Mouse (Mus musculus) kidney, embryonic 15.5 days (tissue): ENCODE results near the gene Mrpl28. TPM values are rescaled to one million over a fixed set of nuclear protein-coding genes. Genes with fewer than 3 reads are reported as not detected.
"Not testable (repeated sequence)": the region's sequence is repeated elsewhere in the genome, so short reads cannot be mapped to it uniquely, and the experiment has no call there.

ENCODE experiments used
- ATAC-seq: fragments of 200-750 bp; cut with Nextera tagmentation; replicated peaks from 2 replicates; pipeline ENCODE4 v1.8.0; 2017; ENCODE audit warnings: moderate TSS enrichment; ENCODE audit not compliant: low FRiP score
- H3K27ac ChIP-seq: fragments of 300-500 bp; sonication (generic); 2 replicates; pipeline ENCODE4 v1.5.1; 2015; ENCODE audit warnings: mild to moderate bottlenecking, inconsistent platforms
- H3K27me3 ChIP-seq: fragments of 300-500 bp; sonication (generic); 2 replicates; pipeline ENCODE4 v1.6.1; 2015; ENCODE audit warnings: inconsistent platforms
- H3K36me3 ChIP-seq: fragments of 300-500 bp; sonication (generic); 2 replicates; pipeline ENCODE4 v1.6.1; 2015; ENCODE audit warnings: inconsistent platforms
- H3K4me1 ChIP-seq: fragments of 300-500 bp; sonication (generic); 2 replicates; pipeline ENCODE4 v1.6.1; 2015; ENCODE audit warnings: inconsistent platforms
- H3K4me2 ChIP-seq: fragments of 300-500 bp; sonication (generic); 2 replicates; pipeline ENCODE4 v1.6.1; 2015; ENCODE audit warnings: moderate library complexity, mild to moderate bottlenecking, inconsistent platforms
- H3K4me3 ChIP-seq: fragments of 300-500 bp; sonication (generic); replicated peaks from 2 replicates; pipeline ENCODE4 v1.5.1; 2015; ENCODE audit warnings: mild to moderate bottlenecking, inconsistent platforms
- H3K9ac ChIP-seq: fragments of 300-500 bp; sonication (generic); 2 replicates; pipeline ENCODE4 v1.6.1; 2015; ENCODE audit warnings: mild to moderate bottlenecking, inconsistent platforms
- H3K9me3 ChIP-seq: fragments of 300-500 bp; sonication (generic); replicated peaks from 2 replicates; pipeline ENCODE4 v1.6.1; 2016; ENCODE audit warnings: inconsistent platforms
- WGBS: fragments of 180-500 bp; shearing (Covaris S2); methylation state at CpG from one replicate; pipeline ENCODE4 v1.1.7; 2015; ENCODE audit warnings: mixed read lengths; 5-methylcytosine and 5-hydroxymethylcytosine counted together
- polyA plus RNA-seq: library from polyadenylated mRNA; unstranded; fragments of >200 nt; fragmentation: Nextera tagmentation; extraction: Ambion mirVana; gene quantifications from 2 replicates; pipeline ENCODE4 v1.2.1, GENCODE M21; 2015

Mrpl28 gene
- polyA plus RNA-seq, 1 experiment from 2014 or later, result 218 TPM

- ATAC-seq, result peak; percentile 77
- Histone ChIP-seq H3K9me3 (no peaks in the 10 kb centered on the region), H3K4me3 (peak overlapping the region; percentile 95), H3K27me3 (no peaks in the 10 kb centered on the region), H3K4me1 (peaks cover 28% of the 10 kb centered on the region), H3K9ac (peak overlapping the region; percentile 100), H3K4me2 (peak overlapping the region; percentile 73), H3K36me3 (peaks cover 16% of the 10 kb centered on the region), H3K27ac (peak overlapping the region; percentile 96)
- under 1% methylated on average over 53 of the region's 58 CpGs for WGBS
Observed at GRCm38 (mm10) chr17:26138901-26139381, 15.6 kb downstream of the Mrpl28 start.

DNA sequence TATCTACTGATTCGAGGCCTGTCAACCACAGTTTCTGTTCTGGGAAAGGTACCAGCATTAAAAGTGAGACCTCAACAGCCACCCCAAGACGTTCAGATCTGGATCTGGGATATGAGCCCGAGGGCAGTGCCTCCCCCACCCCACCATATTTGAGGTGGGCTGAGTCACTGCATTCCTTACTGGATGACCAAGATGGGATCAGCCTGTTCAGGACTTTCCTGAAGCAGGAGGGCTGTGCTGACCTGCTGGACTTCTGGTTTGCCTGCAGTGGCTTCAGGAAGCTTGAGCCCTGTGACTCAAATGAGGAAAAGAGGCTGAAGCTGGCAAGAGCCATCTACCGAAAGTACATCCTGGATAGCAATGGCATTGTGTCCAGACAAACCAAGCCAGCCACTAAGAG, 19.5 kb downstream of the Mrpl28 start:
- Histone ChIP-seq H3K9ac (no peak overlapping the region), H3K27me3 (no peaks in the 10 kb centered on the region), H3K4me2 (no peak overlapping the region), H3K4me3 (no peak overlapping the region), H3K36me3 (peaks cover 52% of the 10 kb centered on the region), H3K4me1 (peaks cover 24% of the 10 kb centered on the region), H3K9me3 (no peaks in the 10 kb centered on the region), H3K27ac (peak overlapping the region; percentile 3; the same call in 1 of the 2 replicates)
- ATAC-seq, result no peak
- 78% methylated on average over 4 of the region's 4 CpGs for WGBS

DNA sequence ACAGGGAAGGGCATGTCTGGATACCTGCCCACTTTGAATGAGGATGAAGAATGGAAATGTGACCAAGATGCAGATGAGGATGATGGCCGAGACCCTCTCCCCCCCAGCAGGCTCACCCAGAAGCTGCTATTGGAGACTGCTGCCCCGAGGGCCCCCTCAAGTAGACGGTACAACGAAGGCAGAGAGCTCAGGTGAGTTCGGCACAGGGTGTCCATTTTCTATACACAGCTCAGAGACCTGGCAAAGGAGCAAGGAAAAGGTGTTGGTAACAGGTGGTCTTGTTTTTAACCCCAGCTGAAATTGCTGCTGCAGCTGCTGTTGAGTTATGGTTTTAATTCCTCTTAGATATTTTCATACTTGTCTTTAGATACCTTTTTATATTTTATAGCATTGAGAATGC, 20.1 kb downstream of the Mrpl28 start:
- Histone ChIP-seq H3K4me2 (no peak overlapping the region), H3K9ac (no peak overlapping the region), H3K27me3 (no peaks in the 10 kb centered on the region), H3K36me3 (peaks cover 58% of the 10 kb centered on the region), H3K4me1 (peaks cover 19% of the 10 kb centered on the region), H3K27ac (no peak overlapping the region), H3K4me3 (no peak overlapping the region), H3K9me3 (no peaks in the 10 kb centered on the region)
- 96% methylated on average over 5 of the region's 5 CpGs for WGBS
- ATAC-seq, result no peak

DNA sequence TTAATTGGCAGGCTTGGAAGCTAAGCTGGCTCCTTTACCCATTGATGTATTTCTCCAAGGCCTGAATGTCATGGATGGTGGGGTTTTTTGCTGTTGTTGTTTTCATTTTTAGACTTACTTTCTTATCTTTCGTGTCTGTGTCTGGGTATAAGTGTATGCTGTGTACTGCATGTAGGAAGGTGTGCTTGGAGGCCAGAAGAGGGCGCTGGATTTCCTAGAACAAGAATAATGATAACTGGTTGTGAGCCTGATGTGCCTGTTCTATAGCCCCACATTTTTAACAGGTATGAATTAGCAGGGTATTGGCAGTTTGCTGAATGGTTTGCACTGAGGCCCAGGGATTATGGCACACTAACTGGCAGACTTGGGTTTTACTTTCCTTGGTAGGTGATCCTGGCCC, 25.8 kb downstream of the Mrpl28 start:
- H3K27ac ChIP-seq, result no peak overlapping the region
- no peak overlapping the region for H3K4me3 ChIP-seq
- no peak overlapping the region for H3K4me2 ChIP-seq
- ATAC-seq, result no peak
- H3K9me3 ChIP-seq, result no peaks in the 10 kb centered on the region
- H3K36me3 ChIP-seq, result peaks cover 92% of the 10 kb centered on the region
- WGBS, result 84% methylated on average over 2 of the region's 2 CpGs
- H3K9ac ChIP-seq, result no peak overlapping the region
- H3K27me3 ChIP-seq, result no peaks in the 10 kb centered on the region
- no peaks in the 10 kb centered on the region for H3K4me1 ChIP-seq

GRCm38 (mm10) chr17:26151886-26152630, 28.8 kb downstream of the Mrpl28 start:
- ATAC-seq, result no peak
- H3K4me1 ChIP-seq, result no peaks in the 10 kb centered on the region
- no peak overlapping the region for H3K9ac ChIP-seq
- H3K4me3 ChIP-seq, result no peak overlapping the region
- no peaks in the 10 kb centered on the region for H3K27me3 ChIP-seq
- no peak overlapping the region for H3K27ac ChIP-seq
- H3K9me3 ChIP-seq, result no peaks in the 10 kb centered on the region
- peaks cover 84% of the 10 kb centered on the region for H3K36me3 ChIP-seq
- no peak overlapping the region for H3K4me2 ChIP-seq
- WGBS, result 90% methylated on average over 2 of the region's 2 CpGs

DNA sequence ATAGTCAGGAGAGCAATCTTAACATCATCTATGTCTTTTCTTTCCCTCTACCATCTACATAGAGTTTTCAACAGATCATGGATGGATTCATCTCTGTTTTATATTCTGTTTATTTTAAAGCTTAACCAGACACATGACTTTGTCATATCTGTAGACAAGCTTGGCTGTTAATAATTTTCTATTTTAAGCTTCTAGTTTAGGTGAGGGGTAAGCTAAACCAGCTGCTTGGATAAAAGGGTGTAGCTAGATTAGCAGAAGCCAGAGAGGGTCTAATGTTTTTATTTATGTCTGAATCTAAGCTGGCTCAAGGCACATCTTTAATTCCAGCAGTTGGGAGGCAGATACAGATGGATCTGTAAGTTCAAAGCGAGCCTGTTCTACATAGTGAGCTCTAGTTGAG, 39.4 kb downstream of the Mrpl28 start:
- 88% methylated on average over 1 of the region's 1 CpGs for WGBS

DNA sequence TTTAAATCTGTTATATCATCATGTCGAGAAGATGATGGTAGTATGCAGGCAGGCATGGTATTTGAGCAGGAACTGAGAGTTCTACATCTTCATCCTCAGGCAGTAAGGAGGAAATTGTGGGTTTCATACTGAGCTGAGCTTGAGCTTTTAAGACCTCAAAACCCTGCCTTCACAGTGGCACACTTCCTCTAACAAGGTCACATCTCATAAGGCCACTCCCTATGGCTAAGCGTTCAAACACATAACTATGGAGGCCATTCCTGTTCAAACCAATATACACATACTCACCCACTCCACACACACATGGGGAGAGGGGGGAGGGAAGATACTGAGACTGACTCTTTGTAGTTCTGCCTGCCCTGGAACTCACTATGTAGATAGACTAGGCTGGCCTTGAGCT, 44.7 kb downstream of the Mrpl28 start:
- 85% methylated on average over 2 of the region's 2 CpGs for WGBS
- H3K27me3 ChIP-seq, result no peaks in the 10 kb centered on the region
- H3K9ac ChIP-seq, result no peak overlapping the region
- H3K4me3 ChIP-seq, result no peak overlapping the region
- H3K9me3 ChIP-seq, result no peaks in the 10 kb centered on the region
- H3K4me1 ChIP-seq, result peaks cover 3% of the 10 kb centered on the region; the same call in 1 of the 2 replicates
- no peaks in the 10 kb centered on the region for H3K36me3 ChIP-seq
- ATAC-seq, result no peak
- H3K27ac ChIP-seq, result no peak overlapping the region
- H3K4me2 ChIP-seq, result no peak overlapping the region

More for the DNA sequence above, 39.4 kb downstream of the Mrpl28 start:
- H3K36me3 ChIP-seq, result no peaks in the 10 kb centered on the region
- H3K4me3 ChIP-seq, result no peak overlapping the region
- H3K9ac ChIP-seq, result no peak overlapping the region
- H3K27ac ChIP-seq, result no peak overlapping the region
- H3K9me3 ChIP-seq, result no peaks in the 10 kb centered on the region
- ATAC-seq, result no peak
- no peak overlapping the region for H3K4me2 ChIP-seq
- no peaks in the 10 kb centered on the region for H3K27me3 ChIP-seq
- H3K4me1 ChIP-seq, result peaks cover 3% of the 10 kb centered on the region; the same call in 1 of the 2 replicates

GRCm38 (mm10) chr17:26175248-26175647, 51.9 kb downstream of the Mrpl28 start:
- not testable (repeated sequence) for H3K27ac ChIP-seq, H3K9ac ChIP-seq, ATAC-seq, H3K4me3 ChIP-seq, H3K4me1 ChIP-seq, H3K27me3 ChIP-seq, H3K4me2 ChIP-seq, H3K9me3 ChIP-seq
- 93% methylated on average over 2 of the region's 2 CpGs for WGBS
- peaks cover 56% of the 10 kb centered on the region for H3K36me3 ChIP-seq

Other genes with a start within 250 kb of the Mrpl28 start
- gene Mettl26, start 248.4 kb upstream of the Mrpl28 start, polyA plus RNA-seq, result 78.7 and 81.5 TPM in 2 replicates
- 0.49 and 0.56 TPM in 2 replicates for gene Wfikkn1, start 242.6 kb upstream of the Mrpl28 start, polyA plus RNA-seq
- gene Rab40c, start 203.8 kb upstream of the Mrpl28 start, polyA plus RNA-seq, result 27.8 and 30.9 TPM in 2 replicates
- 72.2 and 76.4 TPM in 2 replicates for gene Pigq, start 178.6 kb upstream of the Mrpl28 start, polyA plus RNA-seq
- gene Nhlrc4, start 178.5 kb upstream of the Mrpl28 start, polyA plus RNA-seq, result 1.5 TPM in 2 replicates
- gene A930017K11Rik, start 170.9 kb upstream of the Mrpl28 start, polyA plus RNA-seq, result 5.4 and 5.7 TPM in 2 replicates
- gene Capn15, start 137.7 kb upstream of the Mrpl28 start, polyA plus RNA-seq, result 22.7 and 31.6 TPM in 2 replicates
- gene Rab11fip3, start 53.9 kb upstream of the Mrpl28 start, polyA plus RNA-seq, result 29.1 and 30.2 TPM in 2 replicates
- gene Decr2, start 33.2 kb upstream of the Mrpl28 start, polyA plus RNA-seq, result 42.9 and 45.7 TPM in 2 replicates
- 101 and 103 TPM in 2 replicates for gene Nme4, start 27.9 kb upstream of the Mrpl28 start, polyA plus RNA-seq
- gene Tmem8, start 10.2 kb upstream of the Mrpl28 start, polyA plus RNA-seq, result 3.8 and 5.1 TPM in 2 replicates
- gene Axin1, start 15.2 kb downstream of the Mrpl28 start, polyA plus RNA-seq, result 8.0 and 9.4 TPM in 2 replicates
- gene Pdia2, start 75.6 kb downstream of the Mrpl28 start, polyA plus RNA-seq, result 0.55 and 0.67 TPM in 2 replicates
- 9.2 and 9.4 TPM in 2 replicates for gene Rgs11, start 79.5 kb downstream of the Mrpl28 start, polyA plus RNA-seq
- 9.0 and 9.3 TPM in 2 replicates for gene Arhgdig, start 84.3 kb downstream of the Mrpl28 start, polyA plus RNA-seq
- 49.6 and 52.7 TPM in 2 replicates for gene Fam234a, start 120.7 kb downstream of the Mrpl28 start, polyA plus RNA-seq
- gene Luc7l, start 129.4 kb downstream of the Mrpl28 start, polyA plus RNA-seq, result 106 and 110 TPM in 2 replicates